Mouse (Mus musculus) heart, adult 2 months (tissue): ENCODE measurements at regions not wholly inside any gene's neighbourhood (a gene's known extent, or its start where the extent isn't known, plus 50 kb on each side); places are given as distances from the start of the nearest gene placed in this dataset.
A peak's percentile ranks its signal among the peaks of the same experiment; 100 is the strongest.

Source experiments
- DNase-seq, 2 experiments: peaks; one replicate each; pipeline ENCODE4 v3.0.0; 2021
- H3K27ac ChIP-seq: fragments of 200-600 bp; 2 replicates; pipeline ENCODE4 v1.8.1; 2022
- H3K27me3 ChIP-seq: fragments of 200-500 bp; 2 replicates; pipeline ENCODE4 v1.6.1; 2012; ENCODE audit warnings: mild to moderate bottlenecking, low read length, inconsistent platforms, mixed read lengths; ENCODE audit not compliant: control insufficient read depth, insufficient read depth
- H3K36me3 ChIP-seq: fragments of 200-500 bp; 2 replicates; pipeline ENCODE4 v1.6.1; 2012; ENCODE audit warnings: low read length, inconsistent platforms; ENCODE audit not compliant: control insufficient read depth, insufficient read depth
- H3K4me1 ChIP-seq: fragments of 200-500 bp; 2 replicates; pipeline ENCODE4 v1.6.1; 2011; ENCODE audit warnings: low read length; ENCODE audit not compliant: control insufficient read depth, insufficient read depth
- H3K4me3 ChIP-seq: fragments of 200-600 bp; 2 replicates; pipeline ENCODE4 v1.8.1; 2022
- H3K79me2 ChIP-seq: fragments of 200-500 bp; replicated peaks from 2 replicates; pipeline ENCODE4 v1.6.1; 2012; ENCODE audit warnings: mild to moderate bottlenecking, inconsistent platforms, low read length, moderate library complexity, mixed read lengths; ENCODE audit not compliant: control insufficient read depth, insufficient read depth
- H3K9ac ChIP-seq: fragments of 200-500 bp; 2 replicates; pipeline ENCODE4 v1.6.1; 2012; ENCODE audit warnings: low read depth, mild to moderate bottlenecking, control low read depth, inconsistent platforms, low read length, mixed read lengths
- CTCF ChIP-seq: fragments of 200-600 bp; IDR thresholded peaks from 2 replicates; pipeline ENCODE4 v1.8.1; 2022; ENCODE audit warnings: antibody characterized with exemption, mild to moderate bottlenecking, moderate library complexity
- EP300 ChIP-seq: fragments of 200-500 bp; IDR thresholded peaks from 2 replicates; pipeline ENCODE4 v1.6.1; 2011; ENCODE audit warnings: low read depth, low read length, control low read depth; ENCODE audit not compliant: insufficient read depth
- POLR2A ChIP-seq: fragments of 200-500 bp; IDR thresholded peaks from 2 replicates; pipeline ENCODE4 v1.6.1; 2011; ENCODE audit warnings: mild to moderate bottlenecking, low read depth, low read length, control low read depth; ENCODE audit not compliant: insufficient read depth
- WGBS: fragments of 180-500 bp; shearing (Covaris S2); methylation state at CpG from one replicate; pipeline ENCODE4 v1.1.7; 2018; 5-methylcytosine and 5-hydroxymethylcytosine counted together
- intact Hi-C: fragments of 180-260 bp; cut with DNase I; formaldehyde crosslinking; loops from one replicate; pipeline ENCODE4 v1.15.1; 2025

GRCm38 (mm10) chr17:9895686-9896082 lies 226.2 kb upstream of the Pabpc6 start:
- Histone ChIP-seq H3K27me3 (no peaks in the 10 kb centered on the region), H3K27ac (peak overlapping the region; percentile 83), H3K4me1 (peaks cover 9% of the 10 kb centered on the region), H3K9ac (peak overlapping the region; percentile 18; the same call in 1 of the 2 replicates), H3K79me2 (no peaks in the 10 kb centered on the region), H3K36me3 (peaks cover 2% of the 10 kb centered on the region; the same call in 1 of the 2 replicates), H3K4me3 (no peak overlapping the region)
- 66% methylated on average over 7 of the region's 7 CpGs for WGBS
- TF ChIP-seq POLR2A (no peak), EP300 (no peak), CTCF (no peak)
- DNase-seq, result peak in 1 of 2 experiments; percentile 52
- intact Hi-C loops, result loop anchor here (1.0 to 5.0 kb wide), 6 partner anchors 135 to 597 kb away; no protein-coding TSS in a partner anchor

- no peaks in the 10 kb centered on the region for H3K27me3 ChIP-seq
- peak overlapping the region; percentile 18; the same call in 1 of the 2 replicates for H3K9ac ChIP-seq
- intact Hi-C loops, result loop anchor here (1.0 to 5.0 kb wide), 6 partner anchors 134 to 597 kb away; no protein-coding TSS in a partner anchor
- TF ChIP-seq EP300, result peak; percentile 89
- TF ChIP-seq CTCF, result peak; percentile 5; the same call in 1 of the 2 replicates
- TF ChIP-seq POLR2A, result peak; percentile 74
- peaks cover 9% of the 10 kb centered on the region for H3K4me1 ChIP-seq
- H3K4me3 ChIP-seq, result no peak overlapping the region
- peak; percentile 57 to 87 for DNase-seq
- peak overlapping the region; percentile 83 for H3K27ac ChIP-seq
- H3K36me3 ChIP-seq, result peaks cover 2% of the 10 kb centered on the region; the same call in 1 of the 2 replicates
- 47% methylated on average over 19 of the region's 19 CpGs for WGBS
- no peaks in the 10 kb centered on the region for H3K79me2 ChIP-seq
These were observed 225.5 kb upstream of the Pabpc6 start for GRCm38 (mm10) chr17:9894828-9895685.

GRCm38 (mm10) chr17:9893966-9894365 lies 224.4 kb upstream of the Pabpc6 start:
- peak overlapping the region; percentile 83 for H3K27ac ChIP-seq
- peak; percentile 29 to 48 for DNase-seq
- TF ChIP-seq CTCF (peak; percentile 76), POLR2A (no peak), EP300 (0 out of 2 replicates have a peak, but pooled peaks have one; percentile 28)
- WGBS, result 53% methylated on average over 6 of the region's 6 CpGs
- H3K4me3 ChIP-seq, result no peak overlapping the region
- H3K79me2 ChIP-seq, result no peaks in the 10 kb centered on the region
- H3K36me3 ChIP-seq, result peaks cover 2% of the 10 kb centered on the region; the same call in 1 of the 2 replicates
- no peak overlapping the region for H3K9ac ChIP-seq
- peaks cover 11% of the 10 kb centered on the region for H3K4me1 ChIP-seq
- no peaks in the 10 kb centered on the region for H3K27me3 ChIP-seq
- intact Hi-C loops, result loop anchor here (2.0 kb wide), 2 partner anchors 133 to 423 kb away; no protein-coding TSS in a partner anchor

GRCm38 (mm10) chr17:9892776-9893175 lies 223.3 kb upstream of the Pabpc6 start:
- TF ChIP-seq CTCF (no peak), EP300 (no peak), POLR2A (no peak)
- peaks cover 2% of the 10 kb centered on the region; the same call in 1 of the 2 replicates for H3K36me3 ChIP-seq
- H3K9ac ChIP-seq, result no peak overlapping the region
- H3K4me3 ChIP-seq, result no peak overlapping the region
- intact Hi-C loops, result no loop called here
- H3K27ac ChIP-seq, result peak overlapping the region; percentile 83
- no peaks in the 10 kb centered on the region for H3K79me2 ChIP-seq
- H3K27me3 ChIP-seq, result no peaks in the 10 kb centered on the region
- peaks cover 11% of the 10 kb centered on the region for H3K4me1 ChIP-seq
- no peak for DNase-seq
- WGBS, result 90% methylated on average over 5 of the region's 5 CpGs

GRCm38 (mm10) chr17:9892141-9892540 lies 222.6 kb upstream of the Pabpc6 start:
- Histone ChIP-seq H3K4me3 (no peak overlapping the region), H3K36me3 (peaks cover 2% of the 10 kb centered on the region; the same call in 1 of the 2 replicates), H3K4me1 (peaks cover 11% of the 10 kb centered on the region), H3K27ac (no peak overlapping the region; the same call in 1 of the 2 replicates), H3K27me3 (no peaks in the 10 kb centered on the region), H3K9ac (no peak overlapping the region), H3K79me2 (no peaks in the 10 kb centered on the region)
- intact Hi-C loops, result no loop called here
- no peak for DNase-seq
- 95% methylated on average over 9 of the region's 9 CpGs for WGBS
- TF ChIP-seq POLR2A (no peak), EP300 (no peak), CTCF (no peak)
